Mouse (Mus musculus) gastrocnemius, adult 8-10 months (tissue): ENCODE results near the gene Atp5b. TPM values are rescaled to one million over a fixed set of nuclear protein-coding genes. Genes with fewer than 3 reads are reported as not detected.
"Not testable (repeated sequence)": the region's sequence is repeated elsewhere in the genome, so short reads cannot be mapped to it uniquely, and the experiment has no call there.

ENCODE experiments used
- DNase-seq, 2 experiments: peaks; one replicate each; pipeline ENCODE4 v3.0.0; 2022; ENCODE audit warnings: low spot score in 2 of 2
- total RNA-seq, 4 experiments: library from RNA; stranded (reverse); gene quantifications; 2 replicates each; pipeline ENCODE4 v1.2.4; 2022

Atp5b gene
- 1,000 to 10,000 TPM; 3,262 to 3,916 (median 3,403) TPM for total RNA-seq

DNA sequence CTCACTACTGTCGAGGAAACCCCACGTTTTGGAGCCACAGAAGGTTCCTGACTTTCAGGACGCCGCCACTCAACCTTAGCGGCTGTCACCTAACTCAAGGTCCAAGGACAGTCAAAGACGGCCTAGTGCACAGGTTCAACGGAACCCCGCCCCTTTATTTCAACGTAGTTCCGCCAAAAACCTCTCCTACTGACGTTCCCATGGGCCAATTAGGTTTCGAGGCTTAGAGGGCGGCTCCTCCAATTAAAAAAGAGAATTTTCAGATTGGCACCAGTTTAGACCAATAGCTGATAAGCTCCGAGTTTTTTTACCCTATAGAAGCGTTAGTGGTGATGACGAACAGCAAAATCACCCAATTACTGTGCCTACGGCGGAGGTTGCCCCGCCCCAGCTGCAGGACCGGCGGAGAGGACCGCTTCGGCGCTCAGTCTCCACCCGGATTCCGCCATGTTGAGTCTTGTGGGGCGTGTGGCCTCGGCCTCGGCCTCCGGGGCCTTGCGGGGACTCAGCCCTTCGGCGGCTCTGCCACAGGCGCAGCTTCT, at the start of gene Atp5b:
Gene Atp5b, plus strand, starts transcription at position 394 of the 542 bp plus-strand sequence.
- DNase-seq: peak; percentile 95 to 97

DNA sequence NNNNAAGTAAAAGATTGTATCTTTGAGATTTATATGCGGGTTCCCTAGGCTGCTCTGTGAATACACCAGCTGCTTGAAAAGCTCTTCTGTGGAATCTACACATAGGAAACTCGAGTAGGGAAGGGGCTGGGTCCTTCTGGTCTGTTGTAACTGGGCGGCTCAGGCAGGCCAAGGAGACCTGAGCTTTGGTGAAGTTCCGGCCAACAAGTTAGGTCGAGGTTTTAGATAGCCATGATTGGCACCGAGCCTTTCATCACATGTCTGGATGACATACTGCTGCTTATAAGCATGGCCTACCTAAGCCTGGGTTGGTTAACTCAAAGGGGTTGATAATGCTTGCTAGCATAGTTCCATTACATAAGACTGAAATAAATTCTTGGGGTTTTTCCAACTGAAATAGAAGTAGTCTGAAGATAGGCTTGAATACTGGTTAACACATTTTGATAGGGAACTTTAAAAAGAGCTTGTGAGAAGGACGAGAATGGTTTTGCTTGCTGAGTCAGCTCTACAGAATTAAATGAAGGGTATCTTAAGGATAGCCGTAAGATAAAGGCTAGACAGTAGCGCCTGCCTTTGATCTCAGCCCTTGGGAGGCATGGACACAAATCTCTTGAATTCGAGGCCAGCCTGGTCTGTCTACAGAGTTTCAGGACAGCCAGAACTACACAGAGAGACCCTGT, 46.2 kb upstream of the Atp5b start:
- DNase-seq: peak; percentile 78 to 84

DNA sequence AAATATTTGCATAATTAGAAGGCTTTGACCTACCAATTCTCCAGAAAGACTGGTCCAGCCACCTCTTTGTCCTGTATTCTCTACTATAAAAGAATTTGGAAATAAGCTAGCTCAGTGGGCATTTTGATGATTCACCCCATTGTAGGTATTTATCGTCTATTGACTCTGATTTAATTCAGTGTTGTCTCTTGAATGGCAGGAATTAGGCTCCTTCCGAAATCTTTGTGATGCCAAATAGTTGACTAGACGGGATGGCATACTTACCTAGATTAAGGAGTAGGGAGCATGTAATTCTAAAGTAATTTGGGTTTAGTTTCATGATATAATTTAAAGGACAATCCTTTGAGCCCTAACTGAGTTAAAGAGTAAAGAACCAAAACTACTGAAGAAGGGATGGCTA, 45.2 kb upstream of the Atp5b start:
- no peak for DNase-seq

DNA sequence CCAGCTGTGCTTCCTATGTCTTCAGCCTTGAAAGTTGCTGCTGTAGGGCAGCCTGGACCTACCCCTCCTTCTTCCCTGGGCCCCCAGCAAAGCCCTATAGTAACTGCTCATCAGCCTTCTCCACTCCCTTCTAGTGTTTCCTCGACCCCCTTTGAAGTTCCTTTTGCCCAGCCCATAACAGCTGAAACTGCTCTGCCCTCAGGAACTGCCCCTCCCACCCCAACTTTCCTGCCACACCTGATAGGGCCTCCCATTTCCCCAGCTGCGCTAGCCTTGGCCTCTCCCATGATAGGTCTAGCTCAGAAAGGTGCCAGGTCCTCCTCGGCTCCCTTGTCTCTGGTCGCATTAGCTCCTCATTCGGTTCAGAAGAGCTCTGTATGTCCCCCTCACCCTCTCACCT, 43.9 kb upstream of the Atp5b start:
- no peak for DNase-seq

DNA sequence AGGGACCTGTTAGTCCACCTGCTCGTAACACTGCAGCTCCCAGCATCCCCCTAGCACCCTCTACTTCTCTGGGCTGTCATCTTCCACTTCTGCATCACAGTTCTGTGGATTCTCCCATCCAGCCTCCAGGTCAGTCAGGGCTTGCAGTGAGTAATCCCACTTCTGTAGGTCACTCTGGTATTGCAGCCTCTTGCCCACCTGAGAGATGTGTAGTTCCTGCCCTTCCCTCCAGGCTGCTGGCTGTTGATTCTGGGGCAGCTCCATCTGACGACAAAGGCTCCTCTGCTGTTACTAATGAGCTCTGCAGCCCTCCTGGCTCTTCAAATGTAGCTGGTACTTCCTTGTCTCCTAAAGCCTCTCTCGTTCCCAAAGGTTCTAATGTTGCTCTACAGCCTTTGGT, 43.2 kb upstream of the Atp5b start:
- no peak for DNase-seq

DNA sequence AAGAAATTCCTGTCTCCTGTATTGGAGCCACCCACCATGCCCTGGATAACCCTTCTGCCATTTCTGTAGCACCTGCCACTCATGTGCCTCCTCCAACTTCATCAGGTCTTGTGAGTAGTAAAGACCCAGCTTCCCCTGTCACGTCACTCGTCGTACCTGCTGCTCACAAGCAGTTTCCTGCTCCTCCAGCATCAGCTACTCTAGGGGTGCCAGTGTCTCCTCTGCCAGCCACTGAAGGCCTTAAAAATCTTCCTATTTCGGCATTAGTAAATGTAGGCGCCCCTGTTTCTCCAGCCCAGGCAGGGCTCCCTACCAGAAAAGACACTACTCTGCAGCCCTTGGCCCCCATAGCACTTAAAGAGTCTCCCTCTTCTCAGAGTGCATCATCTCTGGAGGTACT, 42.8 kb upstream of the Atp5b start:
- DNase-seq: no peak

DNA sequence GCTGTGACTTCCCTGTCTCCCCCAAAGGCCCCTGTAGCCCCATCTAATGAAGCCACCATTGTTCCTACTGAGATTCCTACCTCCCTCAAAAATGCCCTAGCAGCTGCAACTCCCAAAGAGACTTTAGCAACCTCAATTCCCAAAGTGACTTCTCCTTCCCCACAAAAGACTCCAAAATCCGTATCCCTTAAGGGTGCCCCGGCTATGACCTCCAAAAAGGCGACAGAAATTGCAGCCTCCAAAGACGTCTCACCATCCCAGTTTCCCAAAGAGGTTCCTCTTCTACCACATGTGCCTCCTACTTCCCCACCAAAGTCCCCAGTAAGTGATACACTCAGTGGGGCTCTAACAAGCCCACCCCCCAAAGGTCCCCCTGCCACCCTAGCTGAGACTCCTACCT, 41.4 kb upstream of the Atp5b start:
- no peak for DNase-seq

DNA sequence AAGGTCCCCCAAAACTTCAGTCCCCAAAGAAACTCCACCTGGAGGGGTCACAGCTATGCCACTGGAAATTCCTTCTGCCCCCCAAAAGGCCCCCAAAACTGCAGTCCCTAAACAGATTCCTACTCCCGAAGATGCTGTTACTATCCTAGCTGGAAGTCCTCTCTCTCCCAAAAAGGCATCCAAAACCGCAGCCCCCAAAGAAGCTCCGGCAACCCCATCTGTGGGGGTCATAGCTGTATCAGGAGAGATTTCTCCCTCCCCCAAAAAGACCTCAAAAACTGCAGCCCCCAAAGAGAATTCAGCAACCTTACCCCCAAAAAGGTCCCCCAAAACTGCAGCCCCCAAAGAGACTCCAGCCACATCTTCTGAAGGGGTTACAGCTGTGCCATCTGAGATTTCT, 40.6 kb upstream of the Atp5b start:
- no peak for DNase-seq

DNA sequence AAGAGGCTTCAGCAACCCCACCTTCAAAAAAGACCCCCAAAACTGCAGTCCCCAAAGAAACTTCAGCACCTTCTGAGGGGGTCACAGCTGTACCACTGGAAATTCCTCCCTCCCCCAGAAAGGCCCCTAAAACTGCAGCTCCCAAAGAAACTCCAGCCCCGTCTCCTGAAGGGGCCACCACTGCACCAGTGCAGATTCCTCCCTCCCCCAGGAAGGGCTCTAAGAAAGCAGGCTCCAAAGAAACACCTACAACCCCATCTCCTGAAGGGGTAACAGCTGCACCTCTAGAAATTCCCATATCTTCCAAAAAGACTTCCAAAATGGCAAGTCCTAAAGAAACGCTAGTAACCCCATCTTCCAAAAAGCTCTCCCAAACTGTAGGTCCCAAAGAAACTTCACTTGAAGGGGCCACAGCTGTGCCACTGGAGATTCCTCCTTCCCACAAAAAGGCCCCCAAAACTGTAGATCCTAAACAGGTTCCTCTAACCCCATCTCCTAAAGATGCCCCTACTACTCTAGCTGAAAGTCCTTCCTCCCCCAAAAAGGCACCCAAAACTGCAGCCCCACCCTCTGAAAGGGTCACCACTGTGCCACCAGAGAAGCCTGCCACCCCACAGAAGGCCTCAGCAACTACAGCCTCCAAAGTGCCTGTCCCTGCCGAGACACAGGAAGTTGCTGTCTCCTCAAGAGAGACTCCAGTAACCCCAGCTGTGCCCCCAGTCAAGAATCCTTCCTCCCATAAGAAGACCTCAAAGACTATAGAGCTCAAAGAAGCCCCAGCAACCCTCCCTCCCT, 39.8 kb upstream of the Atp5b start:
- DNase-seq: no peak

DNA sequence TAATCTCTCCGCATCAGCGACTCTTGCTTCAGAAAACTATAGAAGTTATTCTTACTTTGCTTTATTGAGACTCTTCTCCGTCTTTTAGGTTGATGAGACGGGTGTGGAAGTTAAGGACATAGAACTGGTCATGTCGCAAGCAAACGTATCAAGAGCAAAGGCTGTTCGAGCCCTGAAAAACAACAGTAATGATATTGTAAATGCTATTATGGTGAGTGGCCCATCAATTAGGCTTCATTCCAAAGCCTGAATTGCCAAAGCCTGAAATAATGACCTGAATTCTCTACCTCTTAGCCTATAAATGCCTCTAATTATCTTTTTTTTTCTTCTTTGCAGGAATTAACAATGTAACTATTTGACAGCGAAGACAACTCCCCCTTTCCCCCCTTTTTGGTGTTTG, 34.9 kb upstream of the Atp5b start:
- no peak for DNase-seq

DNA sequence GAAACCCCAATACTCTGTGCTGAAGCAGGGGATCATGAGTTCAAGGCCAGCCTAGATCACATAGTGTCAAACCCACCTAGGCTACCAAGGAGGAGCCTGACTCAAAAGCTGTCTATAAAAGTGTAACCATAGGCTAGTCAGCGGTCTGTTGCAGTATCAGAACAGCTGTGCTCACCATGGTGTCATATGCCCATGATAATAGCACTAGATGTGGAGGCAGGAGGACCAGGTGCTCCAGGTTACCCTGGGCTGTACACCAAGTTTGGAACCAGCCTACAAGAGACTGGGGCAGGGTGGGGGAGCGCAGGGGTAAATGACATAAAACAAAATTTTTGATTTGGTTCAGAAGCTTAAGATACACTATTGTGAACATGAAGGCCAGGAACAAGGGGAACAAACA, 33.3 kb upstream of the Atp5b start:
- no peak for DNase-seq

DNA sequence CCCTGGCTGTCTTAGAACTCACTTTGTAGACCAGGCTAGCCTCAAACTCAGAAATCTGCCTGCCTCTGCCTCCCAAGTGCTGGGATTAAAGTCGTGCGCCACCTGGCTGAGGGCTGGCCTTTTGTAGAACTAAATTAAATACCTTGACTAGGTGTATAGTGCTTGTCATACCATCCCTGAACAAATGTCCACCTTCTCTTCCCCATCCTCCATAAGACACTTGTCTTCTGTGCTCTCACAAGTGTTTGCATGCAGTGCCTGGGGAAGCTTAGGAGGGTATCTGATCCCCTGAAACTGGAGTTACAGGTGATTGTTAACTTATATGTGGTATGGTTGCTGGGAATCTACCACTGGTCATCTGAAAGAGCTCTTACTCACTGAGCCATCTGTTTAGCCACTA, 32.7 kb upstream of the Atp5b start:
- no peak for DNase-seq

DNA sequence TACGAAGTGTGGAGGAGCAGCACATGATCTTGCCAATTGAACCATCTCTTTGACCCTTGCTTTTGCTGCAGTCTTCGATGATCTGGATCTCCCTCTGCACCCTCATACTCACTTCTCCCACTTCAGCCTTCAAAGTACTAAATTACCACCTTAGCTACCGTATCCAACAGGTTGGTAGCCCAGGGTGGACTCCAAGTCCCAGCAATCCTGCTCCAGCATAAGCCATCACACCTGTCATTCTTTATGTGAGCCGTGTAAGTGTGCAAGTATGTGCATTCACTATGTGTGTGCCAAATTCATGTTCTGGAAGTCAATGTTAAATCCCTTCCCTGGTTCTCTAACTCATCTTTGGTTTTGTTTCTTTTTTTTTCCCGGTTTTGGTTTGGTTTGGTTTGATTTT, 31.5 kb upstream of the Atp5b start:
- no peak for DNase-seq

DNA sequence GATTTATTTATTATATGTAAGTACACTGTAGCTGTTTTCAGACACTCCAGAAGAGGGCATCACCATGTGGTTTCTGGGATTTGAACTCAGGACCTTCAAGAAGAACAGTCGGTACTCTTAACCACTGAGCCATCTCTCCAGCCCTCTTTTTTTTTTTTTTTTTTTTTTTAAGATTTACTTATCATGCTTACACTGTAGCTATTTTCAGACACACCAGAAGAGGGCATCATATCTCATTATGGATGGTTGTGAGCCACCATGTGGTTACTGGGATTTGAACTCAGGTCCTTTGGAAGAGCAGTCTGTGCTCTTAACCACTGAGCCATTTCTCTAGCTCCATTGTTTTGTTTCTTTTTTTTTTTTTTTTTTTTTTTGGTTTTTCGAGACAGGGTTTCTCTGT, 30.9 kb upstream of the Atp5b start:
- DNase-seq: not testable (repeated sequence)

DNA sequence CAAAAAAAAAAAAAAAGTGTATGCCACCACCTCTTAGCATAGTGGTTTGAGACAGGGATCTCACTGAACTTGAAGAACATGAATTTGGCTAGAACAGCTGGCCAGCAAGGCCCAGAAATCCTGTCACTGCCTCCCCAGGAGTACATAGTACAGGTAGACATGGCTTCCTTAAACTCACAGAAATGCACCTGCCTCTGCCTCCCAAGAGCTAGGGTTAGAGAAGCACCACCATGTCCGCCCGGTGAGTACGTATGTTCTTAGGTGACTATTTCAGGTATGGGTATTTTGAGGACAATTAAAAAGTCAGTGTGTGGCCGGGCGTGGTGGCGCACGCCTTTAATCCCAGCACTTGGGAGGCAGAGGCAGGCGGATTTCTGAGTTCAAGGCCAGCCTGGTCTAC, 30.1 kb upstream of the Atp5b start:
- DNase-seq: no peak

DNA sequence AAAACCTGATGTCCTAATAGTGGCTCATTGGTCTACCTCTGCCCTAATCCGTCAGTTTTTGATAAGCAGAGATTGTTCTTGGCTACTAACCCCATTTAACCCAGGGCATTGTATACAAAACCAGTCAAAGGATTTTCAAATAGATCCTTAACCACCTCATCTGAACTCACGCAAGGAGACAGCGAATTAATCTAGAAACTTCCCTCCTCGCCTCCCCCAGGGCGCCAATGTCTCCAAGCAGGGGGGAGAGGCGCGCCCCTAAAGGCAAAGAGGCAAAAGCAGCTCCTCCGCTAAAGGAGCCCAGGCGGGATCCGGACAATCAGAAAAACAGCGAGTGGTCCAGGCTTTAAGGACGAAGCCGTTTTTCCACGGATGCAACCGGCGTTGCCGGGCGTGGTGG, 24.9 kb upstream of the Atp5b start:
- DNase-seq: no peak

DNA sequence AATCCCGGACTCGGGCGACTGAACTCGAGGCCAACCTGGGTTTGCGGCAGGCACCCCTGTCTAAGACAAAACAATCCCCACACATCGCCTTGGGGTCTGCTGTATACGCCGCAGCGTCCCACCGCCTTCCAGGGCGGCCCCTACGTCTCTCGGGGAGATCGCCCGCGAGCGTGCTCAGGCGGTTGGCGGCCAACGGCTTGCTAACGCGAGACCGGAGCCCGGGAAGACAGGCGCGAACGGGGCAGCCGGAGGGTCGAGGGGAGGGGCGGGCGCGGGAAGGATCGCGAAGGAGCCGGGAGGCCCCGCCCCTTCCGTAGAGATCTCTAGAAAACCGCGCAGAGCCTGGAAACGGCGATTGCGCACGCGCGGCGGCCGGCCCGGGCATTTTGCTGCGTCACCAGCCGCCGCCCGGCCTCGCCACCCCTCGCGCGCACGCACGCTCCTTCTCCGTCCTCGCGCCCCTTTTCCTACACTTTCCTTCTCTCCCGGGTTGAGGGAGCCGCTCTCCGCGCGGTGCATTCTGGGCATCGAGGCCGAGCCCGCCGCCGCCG, 24.4 kb upstream of the Atp5b start, which contains the start of gene Ptges3:
Gene Ptges3, plus strand, starts transcription at position 354 of the 551 bp plus-strand sequence.
- peak; percentile 95 to 97 for DNase-seq

DNA sequence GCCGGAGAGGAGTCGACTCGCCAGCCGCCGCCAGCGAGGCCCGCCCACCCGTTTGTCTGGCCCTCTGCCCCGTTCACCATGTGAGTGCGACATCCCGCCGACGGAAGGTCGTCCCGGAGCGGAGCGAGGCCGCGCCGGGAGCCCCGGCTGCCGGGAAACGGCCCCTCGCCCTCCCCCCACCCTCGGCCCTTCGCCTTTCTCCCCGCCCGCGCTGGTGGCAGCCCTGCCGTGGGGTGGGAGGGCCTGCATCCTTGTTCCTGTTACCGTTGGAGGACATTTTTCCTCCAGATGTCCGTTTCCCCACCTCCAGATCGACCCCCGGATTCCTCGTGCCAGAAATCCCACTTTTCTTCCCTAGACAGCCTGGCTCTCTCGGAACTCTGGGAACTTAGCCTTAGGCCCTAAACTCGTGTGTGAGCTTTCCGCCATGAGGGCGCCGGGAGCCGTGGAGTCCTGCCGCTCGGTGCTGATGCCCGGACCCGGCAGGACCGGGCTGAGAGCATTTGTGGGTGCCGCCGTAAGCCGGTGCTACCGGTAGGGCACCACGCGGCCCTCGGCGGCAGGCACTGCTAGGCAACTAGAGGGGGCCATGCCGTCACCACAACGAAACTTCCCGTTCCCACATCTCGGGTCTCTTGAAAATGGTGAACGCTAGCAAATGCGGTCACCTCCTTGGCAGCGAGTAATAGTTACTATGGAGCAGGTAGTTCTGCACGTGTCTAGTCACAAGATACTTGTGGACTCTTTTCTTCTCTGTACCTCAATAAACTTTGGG, 23.7 kb upstream of the Atp5b start:
- peak; percentile 27 to 30 for DNase-seq

DNA sequence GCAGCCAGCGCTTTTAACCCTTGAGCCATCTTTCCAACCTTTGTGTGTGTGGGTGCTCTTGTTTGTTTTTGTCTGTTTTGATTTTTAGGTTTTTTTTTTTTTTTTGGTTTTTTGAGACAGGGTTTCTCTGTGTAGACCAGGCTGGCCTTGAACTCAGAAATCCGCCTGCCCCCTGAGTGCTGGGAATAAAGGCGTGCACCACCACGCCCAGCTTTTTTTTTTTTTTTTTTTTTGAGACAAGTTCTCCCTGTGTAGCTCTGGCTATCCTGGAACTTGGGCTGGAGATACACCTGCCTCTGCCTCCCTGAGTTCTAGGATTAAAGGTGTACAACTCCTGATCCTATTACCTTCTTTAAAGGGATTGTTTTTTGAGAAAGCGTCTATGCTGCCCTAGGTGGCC, 22.0 kb upstream of the Atp5b start:
- DNase-seq: no peak

DNA sequence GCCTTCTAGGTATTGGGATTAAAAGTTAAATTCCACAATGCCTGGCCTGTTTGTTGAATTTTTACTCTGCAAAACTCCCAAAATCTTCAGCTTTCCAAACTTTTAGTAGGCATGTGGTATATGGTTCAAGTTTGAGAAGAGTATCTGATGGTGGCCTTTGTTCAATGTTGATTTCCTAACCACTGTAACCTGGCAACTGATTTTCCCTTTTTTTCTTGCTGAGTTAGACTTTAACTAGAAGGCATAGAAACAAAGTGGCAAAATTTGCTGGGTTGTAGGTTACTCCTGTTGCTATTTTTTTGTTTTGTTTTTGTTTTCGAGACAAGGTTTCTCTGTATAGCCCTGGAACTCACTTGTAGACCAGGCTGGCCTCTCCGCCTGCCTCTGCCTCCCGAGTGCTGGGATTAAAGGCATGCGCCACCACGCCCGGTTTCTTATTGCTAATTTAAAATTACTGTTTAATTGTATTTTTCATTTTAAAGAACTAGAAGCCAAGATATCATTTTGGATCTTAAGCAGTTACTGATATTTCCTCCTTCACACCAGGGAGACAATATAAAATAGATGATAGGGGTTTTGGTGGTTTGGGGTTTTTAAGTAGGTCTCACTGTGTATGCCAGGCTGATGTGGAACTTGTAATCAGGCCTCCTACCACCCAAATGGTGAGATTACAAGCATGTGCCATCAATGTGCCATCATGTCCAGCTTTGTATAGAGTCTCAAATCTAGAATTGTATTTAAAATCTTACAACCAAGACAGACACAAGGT, 20.7 kb upstream of the Atp5b start:
- DNase-seq: no peak

DNA sequence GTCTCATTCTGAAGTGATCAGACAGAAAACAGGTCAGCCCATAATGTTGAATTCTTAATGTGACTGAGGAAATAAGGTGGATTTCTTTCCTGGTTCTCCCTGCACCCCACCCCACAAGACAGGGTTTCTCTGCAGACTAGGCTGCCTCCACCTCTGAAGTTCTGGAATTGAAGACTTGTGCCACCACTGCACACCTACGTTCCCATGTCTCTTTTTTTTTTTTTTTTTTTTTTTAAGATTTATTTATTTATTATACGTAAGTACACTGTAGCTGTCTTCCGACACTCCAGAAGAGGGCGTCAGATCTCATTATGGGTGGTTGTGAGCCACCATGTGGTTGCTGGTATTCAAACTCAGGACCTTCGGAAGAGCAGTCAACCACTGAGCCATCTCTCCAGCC, 17.0 kb upstream of the Atp5b start:
- DNase-seq: no peak
